Mouse (Mus musculus) CH12.LX (cell line): ENCODE results near the gene Eif4g3. TPM values are rescaled to one million over a fixed set of nuclear protein-coding genes. Genes with fewer than 3 reads are reported as not detected.

Source experiments
- DNase-seq: peaks from one replicate; pipeline ENCODE4 v3.0.0-alpha.2; 2013; ENCODE audit errors: extremely low read depth
- H3K27ac ChIP-seq: 2 replicates; pipeline ENCODE4 v1.5.1; 2012; ENCODE audit warnings: low read depth, mild to moderate bottlenecking, control low read depth, moderate library complexity; ENCODE audit not compliant: insufficient read depth
- H3K27me3 ChIP-seq: replicated peaks from 2 replicates; pipeline ENCODE3; 2012; ENCODE audit warnings: inconsistent platforms
- H3K36me3 ChIP-seq, 2 experiments: replicated peaks in 1 of 2; 2 replicates each; pipeline versions ENCODE3 to v1.6.1; 2012; ENCODE audit warnings: inconsistent platforms in 1 of 2, low read length in 1 of 2, mild to moderate bottlenecking in 1 of 2, mixed read lengths in 1 of 2, moderate library complexity in 1 of 2; ENCODE audit not compliant: control insufficient read depth in 1 of 2, insufficient read depth in 1 of 2
- H3K4me1 ChIP-seq, 2 experiments: 2 replicates each; pipeline ENCODE4 v1.6.1; 2012; ENCODE audit warnings: inconsistent platforms in 1 of 2, moderate library complexity in 1 of 2; ENCODE audit not compliant: insufficient read depth in 2 of 2, control insufficient read depth in 1 of 2
- H3K4me2 ChIP-seq: 2 replicates; pipeline ENCODE4 v1.6.1; 2012; ENCODE audit warnings: low read depth, mild to moderate bottlenecking, control low read depth; ENCODE audit not compliant: poor library complexity, insufficient read depth, severe bottlenecking
- H3K4me3 ChIP-seq, 3 experiments: fragments of 150-350 bp in 1 of 3; sonication (generic) in 1 of 3; replicated peaks in 1 of 3; 2 replicates each; pipeline versions ENCODE3 to v1.5.1; 2011 to 2012; ENCODE audit warnings: low read depth in 2 of 3, low read length in 2 of 3, mild to moderate bottlenecking in 2 of 3, moderate library complexity in 2 of 3, control low read depth in 1 of 3, improper control_type of control experiment in 1 of 3, inconsistent platforms in 1 of 3, mixed read lengths in 1 of 3; ENCODE audit not compliant: poor library complexity in 1 of 3
- H3K79me2 ChIP-seq: replicated peaks from 2 replicates; pipeline ENCODE4 v1.6.1; 2012; ENCODE audit warnings: mild to moderate bottlenecking, moderate library complexity; ENCODE audit not compliant: control insufficient read depth, poor library complexity, insufficient read depth, severe bottlenecking; ENCODE audit errors: extremely low read depth
- H3K9ac ChIP-seq: 2 replicates; pipeline ENCODE4 v1.6.1; 2012; ENCODE audit warnings: low read depth, mild to moderate bottlenecking, control low read depth, moderate library complexity; ENCODE audit not compliant: insufficient read depth
- H3K9me3 ChIP-seq: replicated peaks from 2 replicates; pipeline ENCODE3; 2012; ENCODE audit warnings: low read length, inconsistent platforms, mixed read lengths
- CHD2 ChIP-seq: IDR thresholded peaks from 2 replicates; pipeline ENCODE4 v1.6.1; 2011; ENCODE audit warnings: low read length, improper control_type of control experiment
- EP300 ChIP-seq: IDR thresholded peaks from 2 replicates; pipeline ENCODE4 v1.6.1; 2011; ENCODE audit warnings: low read length, improper control_type of control experiment
- GABPA ChIP-seq: IDR thresholded peaks from 2 replicates; pipeline ENCODE4 v1.6.1; 2012; ENCODE audit warnings: low read depth, low read length, improper control_type of control experiment, inconsistent platforms; ENCODE audit not compliant: insufficient replicate concordance
- HCFC1 ChIP-seq: IDR thresholded peaks from 2 replicates; pipeline ENCODE4 v1.6.1; 2012; ENCODE audit warnings: low read depth, mild to moderate bottlenecking, inconsistent platforms, low read length, improper control_type of control experiment
- JUN ChIP-seq: IDR thresholded peaks from 2 replicates; pipeline ENCODE4 v1.6.1; 2011; ENCODE audit warnings: low read depth, mild to moderate bottlenecking, low read length, improper control_type of control experiment, moderate library complexity; ENCODE audit not compliant: insufficient read depth
- MAFK ChIP-seq: IDR thresholded peaks from 2 replicates; pipeline ENCODE4 v1.6.1; 2011; ENCODE audit warnings: low read length, improper control_type of control experiment; ENCODE audit not compliant: insufficient replicate concordance
- NELFE ChIP-seq: IDR thresholded peaks from 2 replicates; pipeline ENCODE4 v1.6.1; 2011; ENCODE audit warnings: low read depth, low read length, improper control_type of control experiment
- NRF1 ChIP-seq: IDR thresholded peaks from 2 replicates; pipeline ENCODE4 v1.6.1; 2014; ENCODE audit warnings: low read depth, mild to moderate bottlenecking, inconsistent platforms, low read length, improper control_type of control experiment, moderate library complexity
- POLR2AphosphoS2 ChIP-seq: IDR thresholded peaks from 2 replicates; pipeline ENCODE4 v1.6.1; 2011; ENCODE audit warnings: low read depth, low read length, improper control_type of control experiment
- RAD21 ChIP-seq: IDR thresholded peaks from 2 replicates; pipeline ENCODE4 v1.6.1; 2011; ENCODE audit warnings: low read depth, mild to moderate bottlenecking, low read length, improper control_type of control experiment, moderate library complexity
- SMC3 ChIP-seq: IDR thresholded peaks from 2 replicates; pipeline ENCODE4 v1.6.1; 2011; ENCODE audit warnings: low read depth, low read length, improper control_type of control experiment
- TBP ChIP-seq: conservative IDR thresholded peaks from 2 replicates; pipeline ENCODE4 v1.6.1; 2011; ENCODE audit warnings: low read depth, low read length, improper control_type of control experiment
- TCF12 ChIP-seq: IDR thresholded peaks from 2 replicates; pipeline ENCODE4 v1.6.1; 2014; ENCODE audit warnings: low read depth, mild to moderate bottlenecking, inconsistent platforms, low read length, improper control_type of control experiment
- UBTF ChIP-seq: IDR thresholded peaks from 2 replicates; pipeline ENCODE4 v1.6.1; 2012; ENCODE audit warnings: low read depth, mild to moderate bottlenecking, inconsistent platforms, low read length, improper control_type of control experiment, moderate library complexity
- ZC3H11A ChIP-seq: IDR thresholded peaks from 2 replicates; pipeline ENCODE4 v1.6.1; 2012; ENCODE audit warnings: low read depth, mild to moderate bottlenecking, inconsistent platforms, low read length, improper control_type of control experiment
- ZNF384 ChIP-seq: IDR thresholded peaks from 2 replicates; pipeline ENCODE4 v1.6.1; 2012; ENCODE audit warnings: low read depth, low read length, improper control_type of control experiment, inconsistent platforms
- dilution Hi-C: fragments of 300-500 bp; cut with MboI; formaldehyde crosslinking; loops from 2 replicates; pipeline ENCODE4 v1.14.3; 2020; ENCODE audit warnings: low sequenced_read_pairs; ENCODE audit not compliant: extremely low pct_unique_long_range_greater_than_20kb, extremely low pct_ligation_motif_present
- in situ Hi-C: fragments of 300-500 bp; cut with MboI; formaldehyde crosslinking; loops from 3 replicates; pipeline ENCODE4 v1.14.3; 2019; ENCODE audit warnings: low sequenced_read_pairs, low pct_ligation_motif_present, low pct_unique_long_range_greater_than_20kb, mixed read lengths
- polyA plus RNA-seq: library from polyadenylated mRNA; unstranded; fragments of >175 nt; gene quantifications from 2 replicates; pipeline ENCODE4 v1.2.1, GENCODE M21; 2012; ENCODE audit warnings: low read depth; ENCODE audit not compliant: insufficient read length
- total RNA-seq, 2 experiments: library from RNA; depleted of rRNA; stranded (reverse); fragments of 300-350 nt in 1 of 2; fragments of >200 nt in 1 of 2; gene quantifications; 2 replicates each; pipeline ENCODE4 v1.2.3; 2012 to 2014

Eif4g3 gene
- total and polyA plus RNA-seq, 3 experiments = 10.8 to 47.2 (median 24.0) TPM

DNA sequence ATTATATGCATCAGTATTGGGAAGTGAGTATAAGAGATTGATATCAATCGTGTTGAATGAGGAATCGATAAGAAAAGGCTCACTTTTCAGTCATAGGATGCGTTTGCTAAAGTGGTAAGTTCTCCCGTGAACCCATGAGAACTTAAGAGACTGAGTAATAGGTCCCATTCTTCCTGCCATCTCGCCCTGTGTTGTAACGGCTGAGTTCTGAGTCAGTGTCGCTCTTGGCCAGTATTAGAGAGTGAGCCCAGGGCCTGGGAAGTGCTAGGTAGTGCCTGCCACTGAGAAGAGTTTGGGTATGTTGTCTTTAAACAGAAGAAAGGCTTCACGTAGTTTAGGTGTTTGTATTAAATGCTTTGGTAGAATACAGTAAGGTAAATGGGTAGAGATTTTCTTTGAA, 53.5 kb downstream of the Eif4g3 start:
- Histone ChIP-seq H3K79me2 (no peaks in the 10 kb centered on the region), H3K9ac (no peak overlapping the region), H3K27ac (no peak overlapping the region), H3K27me3 (no peaks in the 10 kb centered on the region), H3K4me3 (no peak overlapping the region), H3K4me1 (no peaks in the 10 kb centered on the region), H3K9me3 (peaks cover 8% of the 10 kb centered on the region), H3K36me3 (peaks cover 42 to 81% of the 10 kb centered on the region in 2 experiments), H3K4me2 (no peak overlapping the region)
- TF ChIP-seq JUN = no peak
- TF ChIP-seq RAD21 = no peak
- no peak for DNase-seq
- dilution Hi-C loops = no loop called here
- in situ Hi-C loops = no loop called here

GRCm38 (mm10) chr4:138049547-138049946, 56.7 kb downstream of the Eif4g3 start:
- no peaks in the 10 kb centered on the region for H3K79me2 ChIP-seq
- no peaks in the 10 kb centered on the region for H3K4me1 ChIP-seq
- no peak overlapping the region for H3K4me3 ChIP-seq
- H3K27me3 ChIP-seq = no peaks in the 10 kb centered on the region
- H3K9me3 ChIP-seq = peaks cover 8% of the 10 kb centered on the region
- H3K9ac ChIP-seq = no peak overlapping the region
- in situ Hi-C loops = no loop called here
- H3K27ac ChIP-seq = no peak overlapping the region
- H3K4me2 ChIP-seq = no peak overlapping the region
- H3K36me3 ChIP-seq = peaks cover 41 to 87% of the 10 kb centered on the region in 2 experiments
- no peak for DNase-seq
- TF ChIP-seq SMC3 (no peak), CHD2 (no peak), NELFE (no peak), TBP (no peak), NRF1 (no peak), EP300 (no peak), ZNF384 (no peak), MAFK (no peak), POLR2AphosphoS2 (no peak), GABPA (no peak), HCFC1 (no peak), ZC3H11A (no peak), TCF12 (no peak), UBTF (no peak)
- TF ChIP-seq, all 38 proteins: peak for 0
- dilution Hi-C loops = no loop called here
